Mouse (Mus musculus) testis, postnatal 10 days (tissue): Measurements from ENCODE around the gene Cops7b.
"Not testable (repeated sequence)": the region's sequence is repeated elsewhere in the genome, so short reads cannot be mapped to it uniquely, and the experiment has no call there.

ENCODE experiments used
- DNase-seq: peaks from one replicate; pipeline ENCODE4 v3.0.0; 2021; ENCODE audit warnings: low spot score

The Cops7b gene

GRCm38 (mm10) chr1:86582451-86583096, at the start of gene Cops7b, which contains the start of gene Pde6d:
Cops7b (plus strand) TSS chr1:86582904.
Pde6d (minus strand) TSS chr1:86582629.
- DNase-seq, result peak; percentile 94

GRCm38 (mm10) chr1:86533411-86534130, 49.1 kb upstream of the Cops7b start:
- no peak for DNase-seq

GRCm38 (mm10) chr1:86538383-86538782, 44.3 kb upstream of the Cops7b start:
- peak; percentile 60 for DNase-seq

- not testable (repeated sequence) for DNase-seq
Observed at GRCm38 (mm10) chr1:86539583-86539982, 43.1 kb upstream of the Cops7b start.

GRCm38 (mm10) chr1:86542584-86542983, 40.1 kb upstream of the Cops7b start:
- DNase-seq, result no peak

- no peak for DNase-seq
Observed at GRCm38 (mm10) chr1:86546797-86547196, 35.9 kb upstream of the Cops7b start.

GRCm38 (mm10) chr1:86551299-86551698, 31.4 kb upstream of the Cops7b start:
- no peak for DNase-seq

GRCm38 (mm10) chr1:86551877-86552276, 30.8 kb upstream of the Cops7b start:
- DNase-seq, result no peak

- no peak for DNase-seq
Observed at GRCm38 (mm10) chr1:86555665-86556064, 27.0 kb upstream of the Cops7b start.

- DNase-seq, result no peak
Observed at GRCm38 (mm10) chr1:86557872-86558271, 24.8 kb upstream of the Cops7b start.

- DNase-seq, result no peak
Observed at GRCm38 (mm10) chr1:86559232-86559631, 23.5 kb upstream of the Cops7b start.

GRCm38 (mm10) chr1:86562663-86563062, 20.0 kb upstream of the Cops7b start:
- no peak for DNase-seq

- no peak for DNase-seq
Observed at GRCm38 (mm10) chr1:86568409-86568808, 14.3 kb upstream of the Cops7b start.

GRCm38 (mm10) chr1:86569292-86569860, 13.3 kb upstream of the Cops7b start:
- DNase-seq, result no peak

- no peak for DNase-seq
Observed at GRCm38 (mm10) chr1:86571381-86571780, 11.3 kb upstream of the Cops7b start.

GRCm38 (mm10) chr1:86571941-86572340, 10.8 kb upstream of the Cops7b start:
- DNase-seq, result no peak

GRCm38 (mm10) chr1:86580426-86580825, 2.3 kb upstream of the Cops7b start:
- no peak for DNase-seq

- DNase-seq, result peak; percentile 72
Observed at GRCm38 (mm10) chr1:86581692-86582450, 833 bp upstream of the Cops7b start.

- no peak for DNase-seq
Observed at GRCm38 (mm10) chr1:86583709-86584108, 1.0 kb downstream of the Cops7b start.

- peak; percentile 90 for DNase-seq
Observed at GRCm38 (mm10) chr1:86586992-86587391, 4.3 kb downstream of the Cops7b start.

GRCm38 (mm10) chr1:86594539-86594938, 11.8 kb downstream of the Cops7b start:
- no peak for DNase-seq

GRCm38 (mm10) chr1:86595315-86595714, 12.6 kb downstream of the Cops7b start:
- no peak for DNase-seq
